16 mouse cellular contexts compared by ENCODE assay signal in the genomic region with DNA sequence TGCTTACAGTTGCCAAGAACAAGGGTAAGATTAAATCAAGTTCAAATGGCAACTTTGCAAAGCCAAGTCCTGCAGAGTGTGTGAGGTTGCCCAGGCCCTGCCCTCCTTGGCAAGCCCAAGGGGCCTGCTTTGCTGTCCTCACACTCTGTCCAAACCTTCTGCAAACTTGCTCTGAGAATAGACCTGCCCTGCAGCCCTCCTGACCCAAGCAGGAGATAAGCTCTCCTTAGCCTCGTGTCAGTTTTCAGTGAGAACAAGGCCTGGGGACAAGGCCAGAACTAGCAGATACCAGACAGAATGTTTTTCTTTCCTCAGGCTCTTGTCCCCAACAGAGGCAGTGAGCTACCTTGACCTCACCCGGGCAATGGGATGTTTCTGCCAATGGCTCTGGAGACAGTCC.
A peak's percentile ranks its signal among the peaks of the same experiment; 100 is the strongest.
DNase-seq lines count a peak whose midpoint lies in the region; ATAC-seq lines count a peak whose summit lies in the region.
"Had no signal": no experiment of that assay in that cellular context is flagged by ENCODE, and none has a peak within 500 bp of the region (broad histone marks: within the 10 kb centered on the region; RNA-seq: fewer than 3 reads in every experiment).

No protein-coding gene starts in this region.

- no peaks in the 10 kb centered on the region for H3K27me3 ChIP-seq in heart, embryonic 10.5 days (ENCODE audit: insufficient read depth, poor library complexity, severe bottlenecking)
- H3K27me3 ChIP-seq in kidney, embryonic 14.5 days (ENCODE audit: control insufficient read depth, insufficient read depth, low read length): no peaks in the 10 kb centered on the region
- H3K27me3 ChIP-seq: forebrain, embryonic 13.5 days; limb, embryonic 13.5 days; liver, embryonic 15.5 days; neural tube, embryonic 13.5 days had no signal

- H3K4me2 ChIP-seq in kidney, embryonic 14.5 days (replicated peaks; ENCODE audit: low read depth, low read length): no peak overlapping the region
- H3K4me2 ChIP-seq: forebrain, embryonic 13.5 days; limb, embryonic 13.5 days; liver, embryonic 15.5 days; neural tube, embryonic 13.5 days had no signal

- no peak overlapping the region for H3K4me3 ChIP-seq in heart, embryonic 10.5 days
- H3K4me3 ChIP-seq in kidney, embryonic 14.5 days (ENCODE audit: low read length): no peak overlapping the region
- H3K4me3 ChIP-seq: forebrain, embryonic 13.5 days; limb, embryonic 13.5 days; liver, embryonic 15.5 days; neural tube, embryonic 13.5 days had no signal

- intact Hi-C loops in heart, postnatal 10 days (cut with DNase I): loop anchor here (2.0 to 10.0 kb wide), 4 partner anchors 46 to 408 kb away; no protein-coding TSS in a partner anchor

- 8% methylated on average over 2 of the region's 2 CpGs for WGBS in heart, embryonic 10.5 days
- WGBS in kidney, embryonic 14.5 days: 52% methylated on average over 2 of the region's 2 CpGs

- DNase-seq in adipocyte (ENCODE audit: low spot score): peak; percentile 16
- DNase-seq in adrenal gland, postnatal 14 days: peak; percentile 28
- peak; percentile 80 for DNase-seq in heart, embryonic 10.5 days (ENCODE audit: low spot score)
- peak; percentile 65 to 81 for DNase-seq in heart, postnatal 10 days
- DNase-seq in gastrocnemius, postnatal 25 days: no peak
- DNase-seq: cerebellum, adult 18-20 months; cerebellum, postnatal 36 days; kidney, adult 11 months; kidney, postnatal 14 days had no signal

- H3K36me3 ChIP-seq in heart, embryonic 10.5 days: no peaks in the 10 kb centered on the region
- no peaks in the 10 kb centered on the region for H3K36me3 ChIP-seq in kidney, embryonic 14.5 days (ENCODE audit: control insufficient read depth, insufficient read depth, low read length)
- H3K36me3 ChIP-seq: limb, embryonic 13.5 days; liver, embryonic 15.5 days; neural tube, embryonic 13.5 days had no signal

- H3K4me1 ChIP-seq in heart, embryonic 10.5 days: peaks cover 13% of the 10 kb centered on the region
- H3K4me1 ChIP-seq in kidney, embryonic 14.5 days (ENCODE audit: control insufficient read depth, insufficient read depth, low read length): no peaks in the 10 kb centered on the region
- H3K4me1 ChIP-seq: forebrain, embryonic 13.5 days; limb, embryonic 13.5 days; liver, embryonic 15.5 days; neural tube, embryonic 13.5 days had no signal

- no peak overlapping the region for H3K9ac ChIP-seq in kidney, embryonic 14.5 days (ENCODE audit: low read depth, low read length)
- H3K9ac ChIP-seq: forebrain, embryonic 13.5 days; limb, embryonic 13.5 days; liver, embryonic 15.5 days; neural tube, embryonic 13.5 days had no signal

- peak overlapping the region; percentile 16; the same call in 1 of the 2 replicates for H3K27ac ChIP-seq in heart, embryonic 10.5 days
- no peak overlapping the region for H3K27ac ChIP-seq in kidney, embryonic 14.5 days (ENCODE audit: low read depth, low read length)
- H3K27ac ChIP-seq: forebrain, embryonic 13.5 days; hindbrain, postnatal 0 days; limb, embryonic 13.5 days; liver, embryonic 15.5 days; neural tube, embryonic 13.5 days had no signal

- ATAC-seq in megakaryocyte, adult 5-6 weeks (ENCODE audit: poor library complexity, severe bottlenecking): no peak
- ATAC-seq in kidney, embryonic 14.5 days (ENCODE audit: low FRiP score, low TSS enrichment): no peak
- ATAC-seq: forebrain, embryonic 13.5 days; hindbrain, postnatal 0 days had no signal

- no peaks in the 10 kb centered on the region for H3K9me3 ChIP-seq in heart, embryonic 10.5 days
- H3K9me3 ChIP-seq in kidney, embryonic 14.5 days (ENCODE audit: control insufficient read depth, low read length): no peaks in the 10 kb centered on the region
- H3K9me3 ChIP-seq: forebrain, embryonic 13.5 days; limb, embryonic 13.5 days; liver, embryonic 15.5 days; neural tube, embryonic 13.5 days had no signal
